Mouse (Mus musculus) G1E (cell line): ENCODE results near the gene Myo1g. TPM values are rescaled to one million over a fixed set of nuclear protein-coding genes. Genes with fewer than 3 reads are reported as not detected.
A peak's percentile ranks its signal among the peaks of the same experiment; 100 is the strongest.

Source experiments
- ATAC-seq: 2 replicates; pipeline ENCODE4 v1.8.0; 2016; ENCODE audit warnings: mild to moderate bottlenecking; ENCODE audit not compliant: insufficient number of reproducible peaks, poor library complexity, low FRiP score, severe bottlenecking; ENCODE audit errors: extremely low read depth
- DNase-seq: peaks from one replicate; pipeline ENCODE4 v3.0.0; 2012; ENCODE audit warnings: low spot score
- H3K27me3 ChIP-seq: 2 replicates; pipeline ENCODE4 v1.6.1; 2012; ENCODE audit warnings: mild to moderate bottlenecking, low read length, inconsistent platforms; ENCODE audit not compliant: insufficient read depth
- H3K36me3 ChIP-seq: replicated peaks from 2 replicates; pipeline ENCODE3; 2012; ENCODE audit warnings: mild to moderate bottlenecking, inconsistent platforms
- H3K4me1 ChIP-seq: 2 replicates; pipeline ENCODE4 v1.6.1; 2012; ENCODE audit warnings: low read depth, low read length, inconsistent platforms, mixed read lengths; ENCODE audit not compliant: insufficient read depth
- H3K4me3 ChIP-seq: 2 replicates; pipeline ENCODE4 v1.5.1; 2012; ENCODE audit warnings: low read depth, mild to moderate bottlenecking, inconsistent platforms, low read length, moderate library complexity, mixed read lengths
- H3K9me3 ChIP-seq: replicated peaks from 2 replicates; pipeline ENCODE4 v1.6.1; 2012; ENCODE audit warnings: inconsistent platforms
- CTCF ChIP-seq: IDR thresholded peaks from 2 replicates; pipeline ENCODE4 v1.5.1; 2012; ENCODE audit warnings: low read depth, low read length, inconsistent platforms, mixed read lengths
- GATA1 ChIP-seq: IDR thresholded peaks from 2 replicates; pipeline ENCODE4 v1.6.1; 2012; ENCODE audit warnings: borderline replicate concordance, low read length, inconsistent platforms, mixed read lengths
- GATA2 ChIP-seq: IDR thresholded peaks from 2 replicates; pipeline ENCODE4 v1.6.1; 2012; ENCODE audit warnings: low read depth, low read length, inconsistent platforms, borderline replicate concordance
- POLR2AphosphoS5 ChIP-seq: IDR thresholded peaks from 2 replicates; pipeline ENCODE4 v1.6.1; 2012; ENCODE audit warnings: low read depth, low read length, inconsistent platforms; ENCODE audit not compliant: insufficient replicate concordance
- TAL1 ChIP-seq: conservative IDR thresholded peaks from 2 replicates; pipeline ENCODE4 v1.6.1; 2012; ENCODE audit warnings: low read depth, low read length, inconsistent platforms, mixed read lengths
- polyA plus RNA-seq: library from polyadenylated mRNA; stranded (reverse); fragments of >175 nt; gene quantifications from 2 replicates; pipeline ENCODE4 v1.2.3, GENCODE M21; 2012
- total RNA-seq, 2 experiments: library from RNA; stranded (forward) in 1 of 2; stranded (reverse) in 1 of 2; fragments of 200-1000 nt in 1 of 2; fragments of >200 nt in 1 of 2; fragmentation: Nextera tagmentation in 1 of 2; gene quantifications; 2 replicates each; pipeline ENCODE4 v1.2.3; 2014 to 2017

Myo1g gene
- total and polyA plus RNA-seq, 3 experiments = 56.5 to 78.8 (median 69.2) TPM

- Histone ChIP-seq H3K36me3 (peaks cover 35% of the 10 kb centered on the region), H3K4me1 (peaks cover 24% of the 10 kb centered on the region), H3K9me3 (no peaks in the 10 kb centered on the region), H3K4me3 (peak overlapping the region; percentile 82), H3K27me3 (no peaks in the 10 kb centered on the region)
- DNase-seq = no peak
- TF ChIP-seq GATA1 (no peak), CTCF (no peak), TAL1 (no peak), GATA2 (no peak), POLR2AphosphoS5 (no peak)
- ATAC-seq = no peak
These were observed 27.0 kb upstream of the Myo1g start for GRCm38 (mm10) chr11:6547696-6548325.

GRCm38 (mm10) chr11:6547037-6547680 is 26.4 kb upstream of the Myo1g start:
- Histone ChIP-seq H3K27me3 (no peaks in the 10 kb centered on the region), H3K36me3 (peaks cover 30% of the 10 kb centered on the region), H3K4me3 (peak overlapping the region; percentile 82), H3K4me1 (peaks cover 24% of the 10 kb centered on the region), H3K9me3 (no peaks in the 10 kb centered on the region)
- TF ChIP-seq CTCF (no peak), GATA1 (no peak), POLR2AphosphoS5 (no peak), TAL1 (no peak), GATA2 (no peak)
- ATAC-seq (no peak; the same call in 1 of the 2 replicates), DNase-seq (peak; percentile 79)

- no peak for TF ChIP-seq GATA2
- TF ChIP-seq CTCF = no peak
- no peak for TF ChIP-seq TAL1
- TF ChIP-seq GATA1 = no peak
- no peak for TF ChIP-seq POLR2AphosphoS5
- H3K36me3 ChIP-seq = peaks cover 24% of the 10 kb centered on the region
- H3K9me3 ChIP-seq = no peaks in the 10 kb centered on the region
- peak within 1 kb of the TSS; percentile 82 for H3K4me3 ChIP-seq
- H3K4me1 ChIP-seq = peaks cover 24% of the 10 kb centered on the region
- ATAC-seq = peak; percentile 81
- DNase-seq = peak; percentile 93
- no peaks in the 10 kb centered on the region for H3K27me3 ChIP-seq
These were observed 25.6 kb upstream of the Myo1g start, which contains the start of gene Ccm2 for GRCm38 (mm10) chr11:6546205-6547013. Gene Ccm2, plus strand, starts transcription at chr11:6546887.

- ATAC-seq (no peak), DNase-seq (no peak)
- no peaks in the 10 kb centered on the region for H3K27me3 ChIP-seq
- H3K36me3 ChIP-seq = peaks cover 21% of the 10 kb centered on the region
- TF ChIP-seq GATA1 (no peak), POLR2AphosphoS5 (no peak), GATA2 (no peak), CTCF (no peak), TAL1 (no peak)
- no peaks in the 10 kb centered on the region for H3K9me3 ChIP-seq
- peaks cover 24% of the 10 kb centered on the region for H3K4me1 ChIP-seq
- H3K4me3 ChIP-seq = peak overlapping the region; percentile 82; the same call in 1 of the 2 replicates
These were observed 25.1 kb upstream of the Myo1g start for GRCm38 (mm10) chr11:6545857-6546192.

GRCm38 (mm10) chr11:6545186-6545856 is 24.6 kb upstream of the Myo1g start:
- no peak for ATAC-seq
- H3K4me3 ChIP-seq = no peak overlapping the region
- no peaks in the 10 kb centered on the region for H3K9me3 ChIP-seq

More at GRCm38 (mm10) chr11:6545186-6545856, 24.6 kb upstream of the Myo1g start:
- no peak for TF ChIP-seq CTCF
- TF ChIP-seq TAL1 = no peak
- no peak for TF ChIP-seq GATA1
- no peak for TF ChIP-seq POLR2AphosphoS5
- no peak for TF ChIP-seq GATA2
- DNase-seq = no peak
- H3K27me3 ChIP-seq = no peaks in the 10 kb centered on the region
- peaks cover 16% of the 10 kb centered on the region for H3K36me3 ChIP-seq
- H3K4me1 ChIP-seq = peaks cover 24% of the 10 kb centered on the region
